Mouse (Mus musculus) CH12.LX (cell line): ENCODE results near the gene Gucy1a1. TPM values are rescaled to one million over a fixed set of nuclear protein-coding genes. Genes with fewer than 3 reads are reported as not detected.
A peak's percentile ranks its signal among the peaks of the same experiment; 100 is the strongest.

Experiments
- DNase-seq: peaks from one replicate; pipeline ENCODE4 v3.0.0-alpha.2; 2013; ENCODE audit errors: extremely low read depth
- H3K27ac ChIP-seq: 2 replicates; pipeline ENCODE4 v1.5.1; 2012; ENCODE audit warnings: low read depth, mild to moderate bottlenecking, control low read depth, moderate library complexity; ENCODE audit not compliant: insufficient read depth
- H3K27me3 ChIP-seq: replicated peaks from 2 replicates; pipeline ENCODE3; 2012; ENCODE audit warnings: inconsistent platforms
- H3K36me3 ChIP-seq, 2 experiments: replicated peaks in 1 of 2; 2 replicates each; pipeline versions ENCODE3 to v1.6.1; 2012; ENCODE audit warnings: inconsistent platforms in 1 of 2, low read length in 1 of 2, mild to moderate bottlenecking in 1 of 2, mixed read lengths in 1 of 2, moderate library complexity in 1 of 2; ENCODE audit not compliant: control insufficient read depth in 1 of 2, insufficient read depth in 1 of 2
- H3K4me1 ChIP-seq, 2 experiments: 2 replicates each; pipeline ENCODE4 v1.6.1; 2012; ENCODE audit warnings: inconsistent platforms in 1 of 2, moderate library complexity in 1 of 2; ENCODE audit not compliant: insufficient read depth in 2 of 2, control insufficient read depth in 1 of 2
- H3K4me2 ChIP-seq: 2 replicates; pipeline ENCODE4 v1.6.1; 2012; ENCODE audit warnings: low read depth, mild to moderate bottlenecking, control low read depth; ENCODE audit not compliant: poor library complexity, insufficient read depth, severe bottlenecking
- H3K4me3 ChIP-seq, 3 experiments: fragments of 150-350 bp in 1 of 3; sonication (generic) in 1 of 3; replicated peaks in 1 of 3; 2 replicates each; pipeline versions ENCODE3 to v1.5.1; 2011 to 2012; ENCODE audit warnings: low read depth in 2 of 3, low read length in 2 of 3, mild to moderate bottlenecking in 2 of 3, moderate library complexity in 2 of 3, control low read depth in 1 of 3, improper control_type of control experiment in 1 of 3, inconsistent platforms in 1 of 3, mixed read lengths in 1 of 3; ENCODE audit not compliant: poor library complexity in 1 of 3
- H3K79me2 ChIP-seq: replicated peaks from 2 replicates; pipeline ENCODE4 v1.6.1; 2012; ENCODE audit warnings: mild to moderate bottlenecking, moderate library complexity; ENCODE audit not compliant: control insufficient read depth, poor library complexity, insufficient read depth, severe bottlenecking; ENCODE audit errors: extremely low read depth
- H3K9ac ChIP-seq: 2 replicates; pipeline ENCODE4 v1.6.1; 2012; ENCODE audit warnings: low read depth, mild to moderate bottlenecking, control low read depth, moderate library complexity; ENCODE audit not compliant: insufficient read depth
- H3K9me3 ChIP-seq: replicated peaks from 2 replicates; pipeline ENCODE3; 2012; ENCODE audit warnings: low read length, inconsistent platforms, mixed read lengths
- CHD1 ChIP-seq: IDR thresholded peaks from 2 replicates; pipeline ENCODE4 v1.6.1; 2012; ENCODE audit warnings: low read depth, low read length, improper control_type of control experiment, inconsistent platforms
- CTCF ChIP-seq, 2 experiments: IDR thresholded peaks in 1 of 2; conservative IDR thresholded peaks in 1 of 2; 2 replicates each; pipeline ENCODE4 v1.5.1; 2011 to 2012; ENCODE audit warnings: low read depth in 2 of 2, low read length in 2 of 2, improper control_type of control experiment in 1 of 2, inconsistent platforms in 1 of 2, mild to moderate bottlenecking in 1 of 2, moderate library complexity in 1 of 2
- E2F4 ChIP-seq: IDR thresholded peaks from 2 replicates; pipeline ENCODE4 v1.6.1; 2011; ENCODE audit warnings: low read depth, low read length, improper control_type of control experiment; ENCODE audit not compliant: insufficient replicate concordance
- EP300 ChIP-seq: IDR thresholded peaks from 2 replicates; pipeline ENCODE4 v1.6.1; 2011; ENCODE audit warnings: low read length, improper control_type of control experiment
- ETS1 ChIP-seq: conservative IDR thresholded peaks from 2 replicates; pipeline ENCODE4 v1.6.1; 2012; ENCODE audit warnings: low read depth, mild to moderate bottlenecking, inconsistent platforms, low read length, improper control_type of control experiment, moderate library complexity
- GABPA ChIP-seq: IDR thresholded peaks from 2 replicates; pipeline ENCODE4 v1.6.1; 2012; ENCODE audit warnings: low read depth, low read length, improper control_type of control experiment, inconsistent platforms; ENCODE audit not compliant: insufficient replicate concordance
- HCFC1 ChIP-seq: IDR thresholded peaks from 2 replicates; pipeline ENCODE4 v1.6.1; 2012; ENCODE audit warnings: low read depth, mild to moderate bottlenecking, inconsistent platforms, low read length, improper control_type of control experiment
- MAZ ChIP-seq: IDR thresholded peaks from 2 replicates; pipeline ENCODE4 v1.6.1; 2012; ENCODE audit warnings: low read depth, mild to moderate bottlenecking, inconsistent platforms, low read length, improper control_type of control experiment, moderate library complexity
- MEF2A ChIP-seq: IDR thresholded peaks from 2 replicates; pipeline ENCODE4 v1.6.1; 2014; ENCODE audit warnings: low read depth, mild to moderate bottlenecking, inconsistent platforms, low read length, improper control_type of control experiment, borderline replicate concordance
- NELFE ChIP-seq: IDR thresholded peaks from 2 replicates; pipeline ENCODE4 v1.6.1; 2011; ENCODE audit warnings: low read depth, low read length, improper control_type of control experiment
- TBP ChIP-seq: conservative IDR thresholded peaks from 2 replicates; pipeline ENCODE4 v1.6.1; 2011; ENCODE audit warnings: low read depth, low read length, improper control_type of control experiment
- TCF12 ChIP-seq: IDR thresholded peaks from 2 replicates; pipeline ENCODE4 v1.6.1; 2014; ENCODE audit warnings: low read depth, mild to moderate bottlenecking, inconsistent platforms, low read length, improper control_type of control experiment
- ZC3H11A ChIP-seq: IDR thresholded peaks from 2 replicates; pipeline ENCODE4 v1.6.1; 2012; ENCODE audit warnings: low read depth, mild to moderate bottlenecking, inconsistent platforms, low read length, improper control_type of control experiment
- ZKSCAN1 ChIP-seq: IDR thresholded peaks from 2 replicates; pipeline ENCODE4 v1.6.1; 2012; ENCODE audit warnings: low read depth, inconsistent platforms, low read length, improper control_type of control experiment, borderline replicate concordance
- ZMIZ1 ChIP-seq: IDR thresholded peaks from 2 replicates; pipeline ENCODE4 v1.6.1; 2012; ENCODE audit warnings: low read depth, mild to moderate bottlenecking, inconsistent platforms, low read length, improper control_type of control experiment
- dilution Hi-C: fragments of 300-500 bp; cut with MboI; formaldehyde crosslinking; loops from 2 replicates; pipeline ENCODE4 v1.14.3; 2020; ENCODE audit warnings: low sequenced_read_pairs; ENCODE audit not compliant: extremely low pct_unique_long_range_greater_than_20kb, extremely low pct_ligation_motif_present
- in situ Hi-C: fragments of 300-500 bp; cut with MboI; formaldehyde crosslinking; loops from 3 replicates; pipeline ENCODE4 v1.14.3; 2019; ENCODE audit warnings: low sequenced_read_pairs, low pct_ligation_motif_present, low pct_unique_long_range_greater_than_20kb, mixed read lengths
- polyA plus RNA-seq: library from polyadenylated mRNA; unstranded; fragments of >175 nt; gene quantifications from 2 replicates; pipeline ENCODE4 v1.2.1, GENCODE M21; 2012; ENCODE audit warnings: low read depth; ENCODE audit not compliant: insufficient read length
- total RNA-seq, 2 experiments: library from RNA; depleted of rRNA; stranded (reverse); fragments of 300-350 nt in 1 of 2; fragments of >200 nt in 1 of 2; gene quantifications; 2 replicates each; pipeline ENCODE4 v1.2.3; 2012 to 2014

Gucy1a1 gene
- total and polyA plus RNA-seq, 3 experiments: not detected

DNA sequence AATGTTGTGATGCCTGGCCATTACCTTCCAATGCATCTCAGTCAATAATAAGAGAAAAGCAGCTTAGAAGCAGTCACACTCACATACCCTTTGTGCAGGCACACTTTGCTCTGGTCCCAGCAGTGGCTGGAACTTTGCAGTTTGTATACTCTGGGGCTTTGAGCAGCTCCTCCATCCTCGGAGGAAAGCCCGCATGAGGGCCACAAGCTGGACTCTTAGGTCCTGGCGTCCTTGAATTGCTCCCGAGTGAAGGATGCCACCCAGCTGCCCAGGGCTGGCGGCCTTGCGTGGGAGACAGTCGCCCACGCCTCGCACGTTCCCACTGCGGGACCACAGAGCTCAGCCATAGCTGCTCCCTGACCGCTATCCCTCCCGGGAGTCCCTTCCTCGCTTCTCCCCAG lies 864 bp downstream of the Gucy1a1 start:
- Histone ChIP-seq H3K27ac (no peak overlapping the region), H3K27me3 (no peaks in the 10 kb centered on the region), H3K9ac (no peak overlapping the region), H3K36me3 (no peaks in the 10 kb centered on the region), H3K79me2 (no peaks in the 10 kb centered on the region), H3K4me1 (peaks cover 7 to 9% of the 10 kb centered on the region in 2 experiments)
- TF ChIP-seq EP300 (no peak), CTCF (conservative IDR thresholded peaks at IDR 0.05 in 1 of 2, IDR thresholded peaks at IDR 0.05 in 1 of 2; ENCODE audit: low read depth in 2 of 2, low read length in 2 of 2) (no peak), ETS1 (no peak), ZKSCAN1 (no peak), HCFC1 (no peak), ZMIZ1 (no peak), TBP (no peak), ZC3H11A (no peak), MEF2A (no peak), MAZ (no peak), CHD1 (no peak), GABPA (no peak), TCF12 (no peak)
- TF ChIP-seq, all 38 proteins: peak for 0
- in situ Hi-C loops: no loop called here
- DNase-seq: no peak
- Histone ChIP-seq H3K4me2 (no peak overlapping the region), H3K9me3 (no peaks in the 10 kb centered on the region), H3K4me3 (no peak overlapping the region)
- dilution Hi-C loops: no loop called here

- Histone ChIP-seq H3K27me3 (no peaks in the 10 kb centered on the region), H3K9ac (no peak overlapping the region), H3K27ac (no peak overlapping the region), H3K4me2 (peak overlapping the region; percentile 82), H3K9me3 (no peaks in the 10 kb centered on the region), H3K79me2 (no peaks in the 10 kb centered on the region), H3K4me3 (no peak overlapping the region), H3K36me3 (no peaks in the 10 kb centered on the region), H3K4me1 (peaks cover 6 to 7% of the 10 kb centered on the region in 2 experiments; a peak in 3 of 4 replicates)
- in situ Hi-C loops (no loop called here), dilution Hi-C loops (no loop called here)
- DNase-seq: no peak
- TF ChIP-seq MEF2A: no peak
- TF ChIP-seq ZMIZ1: no peak
- no peak for TF ChIP-seq E2F4
- no peak for TF ChIP-seq EP300
- no peak for TF ChIP-seq NELFE
Observed at GRCm38 (mm10) chr3:82140781-82141180, 4.8 kb downstream of the Gucy1a1 start.
